Mouse (Mus musculus) hindbrain, postnatal 0 days (tissue): ENCODE measurements around the gene Mark1. TPM values are rescaled to one million over a fixed set of nuclear protein-coding genes. Genes with fewer than 3 reads are reported as not detected.

Experiments
- ATAC-seq: fragments of 200-750 bp; cut with Nextera tagmentation; 2 replicates; pipeline ENCODE4 v1.8.0; 2017; ENCODE audit warnings: mild to moderate bottlenecking, moderate TSS enrichment, moderate library complexity
- DNase-seq: peaks from one replicate; pipeline ENCODE4 v3.0.0-alpha.2; 2015; ENCODE audit warnings: low spot score
- H3K27ac ChIP-seq: fragments of 300-500 bp; sonication (generic); 2 replicates; pipeline ENCODE4 v1.5.1; 2014; ENCODE audit warnings: mild to moderate bottlenecking
- H3K27me3 ChIP-seq: fragments of 300-500 bp; sonication (generic); 2 replicates; pipeline ENCODE4 v1.6.1; 2014; ENCODE audit warnings: low read length, mixed read lengths; ENCODE audit not compliant: insufficient read depth
- H3K36me3 ChIP-seq: fragments of 300-500 bp; sonication (generic); 2 replicates; pipeline ENCODE4 v1.6.1; 2014; ENCODE audit warnings: low read length, mixed read lengths; ENCODE audit not compliant: insufficient read depth
- H3K4me1 ChIP-seq: fragments of 300-500 bp; sonication (generic); 2 replicates; pipeline ENCODE4 v1.6.1; 2014; ENCODE audit warnings: antibody characterized with exemption, low read length, mixed read lengths; ENCODE audit not compliant: insufficient read depth
- H3K4me2 ChIP-seq: fragments of 300-500 bp; sonication (generic); 2 replicates; pipeline ENCODE4 v1.6.1; 2014; ENCODE audit warnings: low read depth, mild to moderate bottlenecking, low read length, moderate library complexity, mixed read lengths
- H3K4me3 ChIP-seq: fragments of 300-500 bp; sonication (generic); 2 replicates; pipeline ENCODE4 v1.5.1; 2014; ENCODE audit warnings: low read length
- H3K9ac ChIP-seq: fragments of 300-500 bp; sonication (generic); replicated peaks from 2 replicates; pipeline ENCODE4 v1.6.1; 2014; ENCODE audit warnings: mild to moderate bottlenecking, low read length, moderate library complexity, mixed read lengths
- H3K9me3 ChIP-seq: fragments of 300-500 bp; sonication (generic); 2 replicates; pipeline ENCODE4 v1.6.1; 2016; ENCODE audit warnings: low read length, mixed read lengths
- CTCF ChIP-seq: IDR thresholded peaks from 2 replicates; pipeline ENCODE4 v1.5.1; 2016; ENCODE audit warnings: antibody characterized with exemption, control low read depth, low read depth
- WGBS: fragments of 180-500 bp; shearing (Covaris S2); extraction: QIAGEN DNeasy Blood & Tissue Kit; methylation state at CpG from one replicate; pipeline ENCODE4 v1.1.7; 2014; 5-methylcytosine and 5-hydroxymethylcytosine counted together
- polyA plus RNA-seq: library from polyadenylated mRNA; unstranded; fragments of >200 nt; fragmentation: Nextera tagmentation; extraction: Ambion mirVana; gene quantifications from 2 replicates; pipeline ENCODE4 v1.2.1, GENCODE M21; 2015
- total RNA-seq: library from RNA; depleted of rRNA; stranded (reverse); fragments of >200 nt; gene quantifications from 2 replicates; pipeline ENCODE4 v1.2.3, GENCODE M21; 2014

The Mark1 gene
- total and polyA plus RNA-seq, 2 experiments from 2014 or later = 11.6 to 53.4 TPM

DNA sequence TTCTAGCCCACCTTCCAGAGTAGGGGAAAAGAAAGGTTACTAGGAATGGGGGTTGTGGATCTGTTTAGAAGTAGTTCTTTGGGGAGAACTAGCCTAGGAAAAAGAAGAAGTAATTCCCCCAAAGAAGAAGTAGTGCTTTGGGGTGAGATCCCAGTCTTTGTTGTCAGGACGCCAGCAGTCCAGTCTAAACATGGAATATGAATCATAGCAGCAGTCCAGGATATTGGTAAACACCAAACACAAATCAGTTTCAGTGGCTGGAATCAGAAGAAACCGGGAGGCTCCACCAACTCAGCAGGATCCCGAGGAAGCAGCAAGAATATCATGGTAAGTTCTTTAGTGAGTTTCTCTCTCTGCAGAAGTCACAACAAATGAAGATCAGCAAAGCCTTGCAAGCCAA lies 13.2 kb upstream of the Mark1 start:
- no peak for ATAC-seq
- no peak for TF ChIP-seq CTCF

GRCm38 (mm10) chr1:185007066-185007465 lies 7.7 kb upstream of the Mark1 start:
- Histone ChIP-seq H3K9ac (no peak overlapping the region), H3K9me3 (no peaks in the 10 kb centered on the region), H3K36me3 (no peaks in the 10 kb centered on the region), H3K27ac (no peak overlapping the region), H3K4me1 (no peaks in the 10 kb centered on the region), H3K4me2 (no peak overlapping the region), H3K27me3 (no peaks in the 10 kb centered on the region), H3K4me3 (no peak overlapping the region)
- TF ChIP-seq CTCF = no peak
- 86% methylated on average over 5 of the region's 5 CpGs for WGBS
- DNase-seq = no peak
- no peak for ATAC-seq

More for the DNA sequence above, 13.2 kb upstream of the Mark1 start:
- no peaks in the 10 kb centered on the region for H3K9me3 ChIP-seq
- no peak overlapping the region for H3K4me3 ChIP-seq
- H3K4me2 ChIP-seq = no peak overlapping the region
- no peaks in the 10 kb centered on the region for H3K36me3 ChIP-seq
- WGBS = 78% methylated on average over 3 of the region's 3 CpGs
- H3K27ac ChIP-seq = no peak overlapping the region
- no peaks in the 10 kb centered on the region for H3K4me1 ChIP-seq
- no peak for DNase-seq
- H3K9ac ChIP-seq = no peak overlapping the region
- H3K27me3 ChIP-seq = no peaks in the 10 kb centered on the region

DNA sequence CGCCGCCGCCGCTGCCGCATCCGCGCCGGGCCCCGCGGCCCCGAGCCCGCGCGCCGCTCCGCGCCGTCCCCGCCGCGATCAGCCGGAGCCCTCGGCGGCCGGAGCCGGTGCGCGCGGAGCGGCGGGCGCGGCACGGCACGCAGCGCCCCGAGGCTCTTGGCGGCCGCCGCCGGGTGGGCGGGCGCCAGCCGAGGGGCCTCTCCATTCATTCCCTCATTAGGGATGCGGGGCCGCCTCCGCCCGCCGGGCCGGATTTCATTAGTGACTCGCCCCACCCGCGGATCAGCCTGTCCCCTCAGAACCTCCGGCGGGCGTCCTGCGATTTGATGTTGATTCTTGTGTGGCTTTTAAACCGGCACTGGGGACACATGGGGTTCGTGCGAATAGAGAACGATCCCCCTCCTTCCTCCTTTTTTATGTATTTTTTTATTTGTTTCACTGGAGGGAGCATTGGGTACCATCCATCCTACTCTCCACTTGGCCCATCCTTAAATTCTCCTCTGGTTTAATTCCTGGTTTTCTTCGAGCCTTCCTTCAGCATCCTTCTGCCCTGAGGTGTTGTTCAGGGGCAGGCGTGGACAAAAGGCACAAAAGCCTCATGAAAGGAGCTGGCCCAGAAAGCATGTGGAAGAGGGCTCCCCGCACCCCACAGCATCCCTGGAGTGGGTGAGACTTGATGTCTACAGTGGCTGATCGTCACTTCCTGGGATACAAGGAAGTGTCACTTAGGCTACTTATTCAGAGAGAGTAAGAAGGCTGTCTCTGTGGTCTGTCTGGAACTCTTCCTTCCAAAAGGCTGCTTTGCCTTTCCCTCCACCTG lies 620 bp upstream of the Mark1 start:
- DNase-seq = peak; percentile 80
- peak; percentile 80 for ATAC-seq
- Histone ChIP-seq H3K9ac (peak overlapping the region; percentile 96), H3K4me2 (peak overlapping the region; percentile 81), H3K27ac (peak overlapping the region; percentile 94), H3K4me1 (no peaks in the 10 kb centered on the region), H3K36me3 (no peaks in the 10 kb centered on the region), H3K27me3 (no peaks in the 10 kb centered on the region), H3K4me3 (peak overlapping the region; percentile 95), H3K9me3 (no peaks in the 10 kb centered on the region)
- 3% methylated on average over 51 of the region's 65 CpGs for WGBS
- no peak for TF ChIP-seq CTCF

DNA sequence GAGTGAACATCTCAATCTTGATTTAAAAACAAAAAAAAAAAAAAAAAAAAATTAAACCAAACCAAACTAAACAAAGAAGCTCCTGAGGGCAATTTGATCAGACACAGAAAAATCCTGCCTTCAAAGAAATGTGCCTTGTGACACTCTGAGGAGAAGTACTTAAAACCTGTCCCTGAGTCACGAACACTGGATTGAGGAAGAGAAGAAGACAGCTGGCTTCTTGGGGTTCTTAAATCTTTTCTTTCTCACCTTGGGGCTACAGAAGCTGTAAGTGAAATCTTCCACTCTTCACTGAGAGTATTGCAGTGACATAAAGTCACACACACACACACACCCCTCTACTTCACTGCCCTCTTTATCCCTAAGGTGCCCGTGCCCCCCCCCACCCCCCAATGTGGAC lies 739 bp downstream of the Mark1 start:
- ATAC-seq = peak; percentile 25; the same call in 1 of the 2 replicates
- H3K36me3 ChIP-seq = no peaks in the 10 kb centered on the region
- peak overlapping the region; percentile 94 for H3K27ac ChIP-seq
- H3K4me1 ChIP-seq = no peaks in the 10 kb centered on the region
- H3K9me3 ChIP-seq = no peaks in the 10 kb centered on the region
- 3% methylated on average over 2 of the region's 2 CpGs for WGBS
- TF ChIP-seq CTCF = no peak
- DNase-seq = peak; percentile 22
- H3K4me3 ChIP-seq = peak overlapping the region; percentile 95
- H3K4me2 ChIP-seq = peak overlapping the region; percentile 81
- H3K9ac ChIP-seq = peak overlapping the region; percentile 96
- no peaks in the 10 kb centered on the region for H3K27me3 ChIP-seq

DNA sequence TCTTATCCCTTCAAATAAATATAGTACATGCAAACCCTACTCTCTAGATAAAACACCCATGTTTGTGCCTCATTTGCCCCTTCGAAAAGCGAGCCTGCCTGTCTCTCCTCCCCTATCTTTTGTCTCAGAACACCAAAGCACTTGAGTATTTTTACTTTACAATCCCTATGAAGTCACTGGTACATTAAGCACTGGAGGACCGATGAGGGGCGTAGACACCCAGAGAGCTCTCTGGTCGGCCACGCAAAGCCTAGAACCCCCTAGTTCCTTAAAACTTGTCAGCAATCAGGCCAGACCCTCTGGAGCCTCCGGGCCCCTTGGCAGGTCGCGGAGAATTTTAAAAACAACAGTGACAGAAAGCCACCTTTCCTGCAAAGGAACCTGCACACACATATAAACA lies 1.2 kb downstream of the Mark1 start:
- ATAC-seq (no peak), DNase-seq (no peak)
- TF ChIP-seq CTCF = no peak
- Histone ChIP-seq H3K9ac (peak overlapping the region; percentile 96), H3K4me3 (peak overlapping the region; percentile 95), H3K9me3 (no peaks in the 10 kb centered on the region), H3K36me3 (no peaks in the 10 kb centered on the region), H3K4me2 (peak overlapping the region; percentile 81), H3K4me1 (no peaks in the 10 kb centered on the region), H3K27ac (peak overlapping the region; percentile 38; the same call in 1 of the 2 replicates), H3K27me3 (no peaks in the 10 kb centered on the region)
- WGBS = 15% methylated on average over 9 of the region's 9 CpGs

GRCm38 (mm10) chr1:184997466-184997865 lies 1.9 kb downstream of the Mark1 start:
- Histone ChIP-seq H3K9me3 (no peaks in the 10 kb centered on the region), H3K9ac (peak overlapping the region; percentile 96), H3K27ac (peak overlapping the region; percentile 38; the same call in 1 of the 2 replicates), H3K4me1 (no peaks in the 10 kb centered on the region), H3K4me3 (peak overlapping the region; percentile 95), H3K4me2 (peak overlapping the region; percentile 81), H3K27me3 (no peaks in the 10 kb centered on the region), H3K36me3 (no peaks in the 10 kb centered on the region)
- WGBS = 20% methylated on average over 11 of the region's 11 CpGs
- DNase-seq (peak; percentile 14), ATAC-seq (no peak)
- no peak for TF ChIP-seq CTCF

DNA sequence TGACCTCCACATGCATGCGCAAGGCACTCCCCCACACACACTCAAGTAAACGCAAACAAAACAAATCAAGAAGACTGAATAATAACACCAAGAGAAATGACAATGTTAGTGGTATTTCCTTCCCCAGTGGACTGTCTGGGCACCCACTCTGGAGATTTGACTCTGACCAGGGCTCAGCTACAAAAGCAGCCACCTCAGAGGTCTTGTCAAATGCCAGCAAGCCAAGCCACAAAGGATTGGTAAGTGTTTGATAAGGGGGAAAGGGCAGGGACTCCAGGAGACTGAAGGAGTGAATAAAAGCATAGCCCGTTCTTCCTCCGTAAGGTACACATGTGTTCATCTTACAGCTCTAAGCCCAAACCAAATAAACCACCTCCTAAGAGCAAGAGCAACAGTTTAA lies 4.0 kb downstream of the Mark1 start:
- ATAC-seq = no peak
- Histone ChIP-seq H3K36me3 (no peaks in the 10 kb centered on the region), H3K9me3 (no peaks in the 10 kb centered on the region), H3K9ac (no peak overlapping the region), H3K4me2 (no peak overlapping the region), H3K27ac (no peak overlapping the region), H3K4me3 (no peak overlapping the region), H3K27me3 (no peaks in the 10 kb centered on the region), H3K4me1 (no peaks in the 10 kb centered on the region)
- WGBS = 77% methylated on average over 4 of the region's 4 CpGs
- no peak for TF ChIP-seq CTCF
- DNase-seq = no peak
